Mouse (Mus musculus) heart, embryonic 16.5 days (tissue): Measurements from ENCODE around the gene Tnfaip1. TPM values are rescaled to one million over a fixed set of nuclear protein-coding genes. Genes with fewer than 3 reads are reported as not detected.

Experiments used
- polyA plus RNA-seq: library from polyadenylated mRNA; unstranded; fragments of >200 nt; fragmentation: Nextera tagmentation; extraction: Ambion mirVana; gene quantifications from 2 replicates; pipeline ENCODE4 v1.2.1, GENCODE M21; 2015

The Tnfaip1 gene
- polyA plus RNA-seq, 1 experiment from 2014 or later = 70.5 TPM

Other genes with a start within 250 kb of the Tnfaip1 start
- 0.32 and 0.51 TPM in 2 replicates for gene BC030499, start 245.5 kb downstream of the Tnfaip1 start, polyA plus RNA-seq
- 27.7 and 28.5 TPM in 2 replicates for gene Spag5, start 234.8 kb downstream of the Tnfaip1 start, polyA plus RNA-seq
- gene Aldoc, start 213.4 kb downstream of the Tnfaip1 start, polyA plus RNA-seq = 29.0 and 30.7 TPM in 2 replicates
- gene Pigs, start 207.9 kb downstream of the Tnfaip1 start, polyA plus RNA-seq = 52.3 and 56.3 TPM in 2 replicates
- gene Unc119, start 192.8 kb downstream of the Tnfaip1 start, polyA plus RNA-seq = 34.0 and 37.1 TPM in 2 replicates
- 4.1 and 7.9 TPM in 2 replicates for gene Foxn1, start 149.8 kb downstream of the Tnfaip1 start, polyA plus RNA-seq
- 0.10 and 0.70 TPM in 2 replicates for gene Slc13a2, start 114.1 kb downstream of the Tnfaip1 start, polyA plus RNA-seq
- 6.1 and 7.2 TPM in 2 replicates for gene Slc46a1, start 70.6 kb downstream of the Tnfaip1 start, polyA plus RNA-seq
- 0.12 and 0.21 TPM in 2 replicates for gene Sarm1, start 38.6 kb downstream of the Tnfaip1 start, polyA plus RNA-seq
- gene Vtn, start 37.2 kb downstream of the Tnfaip1 start, polyA plus RNA-seq = 2.1 and 2.3 TPM in 2 replicates
- not detected in 2 replicates for gene Sebox, start 32.9 kb downstream of the Tnfaip1 start, polyA plus RNA-seq
- gene Tmem199, start 24.2 kb downstream of the Tnfaip1 start, polyA plus RNA-seq = 40.3 and 43.9 TPM in 2 replicates
- gene Poldip2, start 24.1 kb downstream of the Tnfaip1 start, polyA plus RNA-seq = 186 and 187 TPM in 2 replicates
- gene Ift20, start within 50 bp of the Tnfaip1 start, polyA plus RNA-seq = 98.4 and 109 TPM in 2 replicates
- 46.8 and 48.1 TPM in 2 replicates for gene Tmem97, start 14.4 kb upstream of the Tnfaip1 start, polyA plus RNA-seq
- gene Nlk, start 161.0 kb upstream of the Tnfaip1 start, polyA plus RNA-seq = 10.8 and 13.2 TPM in 2 replicates
- 27.8 and 30.9 TPM in 2 replicates for gene Ccnq, start 215.4 kb upstream of the Tnfaip1 start, polyA plus RNA-seq